Mouse (Mus musculus) cerebellum, postnatal 14 days (tissue): ENCODE measurements around the gene Sim2.

Source experiments
- DNase-seq, 2 experiments: peaks; one replicate each; pipeline ENCODE4 v3.0.0; 2021; ENCODE audit warnings: mixed read lengths in 2 of 2

The Sim2 gene

GRCm38 (mm10) chr16:94084711-94085602, at the start of gene Sim2:
TSS of gene Sim2 (plus strand) at chr16:94084931.
- DNase-seq, result peak in 1 of 2 experiments; percentile 38

- DNase-seq, result no peak
These were observed 47.5 kb upstream of the Sim2 start for GRCm38 (mm10) chr16:94037280-94037679.

- DNase-seq, result peak; percentile 81 to 86
These were observed 46.3 kb upstream of the Sim2 start for GRCm38 (mm10) chr16:94038272-94038985.

- DNase-seq, result no peak
These were observed 45.8 kb upstream of the Sim2 start for GRCm38 (mm10) chr16:94038986-94039341.

GRCm38 (mm10) chr16:94040485-94040884, 44.2 kb upstream of the Sim2 start:
- no peak for DNase-seq

GRCm38 (mm10) chr16:94041065-94041712, 43.5 kb upstream of the Sim2 start:
- DNase-seq, result peak; percentile 26 to 39

GRCm38 (mm10) chr16:94043797-94044196, 40.9 kb upstream of the Sim2 start:
- no peak for DNase-seq

- no peak for DNase-seq
These were observed 39.7 kb upstream of the Sim2 start for GRCm38 (mm10) chr16:94044996-94045395.

GRCm38 (mm10) chr16:94050368-94050767, 34.4 kb upstream of the Sim2 start:
- peak; percentile 80 to 83 for DNase-seq

- no peak for DNase-seq
These were observed 29.6 kb upstream of the Sim2 start for GRCm38 (mm10) chr16:94055176-94055575.

GRCm38 (mm10) chr16:94055576-94055975, 29.2 kb upstream of the Sim2 start:
- no peak for DNase-seq

GRCm38 (mm10) chr16:94059820-94060219, 24.9 kb upstream of the Sim2 start:
- no peak for DNase-seq

- DNase-seq, result no peak
These were observed 20.5 kb upstream of the Sim2 start for GRCm38 (mm10) chr16:94064211-94064610.

GRCm38 (mm10) chr16:94065728-94066674, 18.7 kb upstream of the Sim2 start:
- DNase-seq, result no peak

- DNase-seq, result no peak
These were observed 18.0 kb upstream of the Sim2 start for GRCm38 (mm10) chr16:94066771-94067170.

GRCm38 (mm10) chr16:94067280-94067679, 17.5 kb upstream of the Sim2 start:
- DNase-seq, result no peak

- DNase-seq, result no peak
These were observed 15.7 kb upstream of the Sim2 start for GRCm38 (mm10) chr16:94069061-94069460.

- DNase-seq, result no peak
These were observed 13.8 kb upstream of the Sim2 start for GRCm38 (mm10) chr16:94070920-94071319.

- DNase-seq, result no peak
These were observed 13.3 kb upstream of the Sim2 start for GRCm38 (mm10) chr16:94071468-94071867.

GRCm38 (mm10) chr16:94075362-94076027, 9.2 kb upstream of the Sim2 start:
- peak in 1 of 2 experiments; percentile 44 for DNase-seq

- peak in 1 of 2 experiments; percentile 33 for DNase-seq
These were observed 6.2 kb upstream of the Sim2 start for GRCm38 (mm10) chr16:94078318-94079074.
